Mouse (Mus musculus) cortical plate, adult 2 months (tissue): ENCODE measurements around the gene Col18a1.

Experiments used
- CTCF ChIP-seq: fragments of 200-500 bp; IDR thresholded peaks from 2 replicates; pipeline ENCODE4 v1.5.1; 2011; ENCODE audit warnings: mild to moderate bottlenecking, control low read depth, low read length; ENCODE audit not compliant: insufficient read depth; ENCODE audit errors: extremely low read depth
- POLR2A ChIP-seq: fragments of 200-500 bp; IDR thresholded peaks from 2 replicates; pipeline ENCODE4 v1.6.1; 2011; ENCODE audit warnings: mild to moderate bottlenecking, low read length, control low read depth; ENCODE audit not compliant: insufficient read depth; ENCODE audit errors: extremely low read depth

- TF ChIP-seq CTCF, result no peak
- TF ChIP-seq POLR2A, result no peak
Measured at GRCm38 (mm10) chr10:77211116-77211570, 44.8 kb upstream of the Col18a1 start.
